Mouse (Mus musculus) E14TG2a.4 (cell line): ENCODE results near the gene Slc50a1.

Source experiments
- CTCF ChIP-seq: conservative IDR thresholded peaks from 2 replicates; pipeline ENCODE4 v1.5.1; 2014; ENCODE audit warnings: low read length
- NANOG ChIP-seq: IDR thresholded peaks from 2 replicates; pipeline ENCODE4 v1.6.1; 2014; ENCODE audit warnings: borderline replicate concordance, low read length, mixed read lengths
- POU5F1 ChIP-seq: IDR thresholded peaks from 2 replicates; pipeline ENCODE4 v1.6.1; 2014; ENCODE audit warnings: low read length, borderline replicate concordance

DNA sequence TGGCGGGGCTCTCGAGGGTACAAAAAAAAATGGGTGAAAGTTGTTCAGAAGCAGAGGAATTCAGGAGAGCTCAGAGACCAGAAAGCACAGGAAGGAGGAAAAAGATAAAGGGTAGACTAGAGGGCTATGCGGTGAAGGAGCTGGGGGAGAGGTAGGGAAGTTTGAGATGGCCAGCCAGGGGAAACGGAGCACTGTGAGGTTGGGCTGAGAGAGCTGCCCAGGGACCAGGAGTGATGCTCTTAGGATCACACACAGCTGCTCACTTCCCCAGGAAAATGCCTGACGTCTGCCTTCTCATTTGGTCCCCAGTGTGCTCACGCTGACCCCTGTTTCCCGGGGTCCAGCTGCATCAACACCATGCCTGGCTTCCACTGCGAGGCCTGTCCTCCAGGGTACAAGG, 50.8 kb downstream of the Slc50a1 start:
- TF ChIP-seq CTCF (no peak), POU5F1 (no peak), NANOG (no peak)
